Mouse (Mus musculus) T-cell, adult 2 months (primary cell): ENCODE measurements around the gene Scgb2b24.

ENCODE experiments used
- DNase-seq: peaks from one replicate; pipeline ENCODE4 v3.0.0; 2022; ENCODE audit warnings: low spot score

The Scgb2b24 gene

DNA sequence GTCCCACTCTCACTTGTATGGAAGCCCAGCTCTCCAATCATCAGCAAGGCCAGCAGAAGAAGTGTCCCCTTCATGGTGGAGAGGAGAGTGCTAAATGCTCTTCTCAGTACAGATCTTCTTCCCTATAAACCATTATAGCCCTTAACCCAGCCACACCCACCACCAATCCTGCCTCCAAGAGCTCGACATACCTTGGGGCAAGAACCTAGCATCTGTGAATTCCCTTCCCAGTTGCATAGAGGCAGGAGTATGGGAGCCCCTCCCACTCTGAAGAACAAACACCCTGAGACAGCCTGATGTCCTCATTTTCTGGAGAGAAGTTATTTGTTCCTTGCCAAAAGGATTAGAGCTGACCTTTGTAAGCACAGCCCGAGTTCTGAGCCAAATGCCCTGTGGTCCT is at the start of gene Scgb2b24:
Gene Scgb2b24, minus strand, starts transcription at position 101 of the 400 bp plus-strand sequence.
- DNase-seq = no peak

DNA sequence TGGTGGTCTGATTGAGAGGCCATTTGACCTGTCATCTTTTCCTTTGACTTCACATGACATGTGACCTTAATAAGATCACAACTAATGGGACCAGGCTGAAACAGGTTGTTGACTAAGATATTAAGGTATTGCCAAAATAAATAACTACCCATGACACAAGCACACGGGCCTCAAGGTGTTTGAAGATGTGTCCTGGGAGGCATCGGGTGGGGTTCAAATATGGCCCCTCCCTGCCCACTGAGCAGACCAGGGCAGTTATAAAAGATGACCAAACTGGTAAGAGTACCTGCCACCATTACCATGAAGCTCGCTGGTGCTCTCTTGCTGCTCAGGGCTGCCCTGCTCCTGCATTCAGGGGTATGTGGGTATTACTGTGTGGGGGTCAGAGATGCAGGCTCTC is 4.4 kb upstream of the Scgb2b24 start, which contains the start of gene Scgb1b24:
Gene Scgb1b24, plus strand, starts transcription at position 301 of the 400 bp plus-strand sequence.
- no peak for DNase-seq

DNA sequence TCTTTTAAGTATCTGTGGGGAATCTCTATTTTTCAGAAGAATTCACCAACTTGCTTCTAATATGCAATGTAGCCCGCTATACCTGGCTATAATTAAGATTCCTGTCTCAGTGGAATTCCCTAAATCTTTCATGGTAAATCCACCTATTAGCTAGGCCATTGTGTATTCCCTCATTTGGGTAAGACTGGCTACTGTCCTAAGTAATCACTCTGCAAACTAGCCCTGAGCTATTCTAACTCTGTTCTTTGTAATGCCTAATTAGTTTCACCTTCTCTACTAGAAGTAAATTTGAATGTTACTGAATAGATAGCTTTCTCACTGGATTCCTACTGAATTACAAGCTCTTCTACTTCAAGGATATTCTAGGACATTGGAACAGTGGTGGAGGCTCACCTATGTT is 49.2 kb downstream of the Scgb2b24 start:
- no peak for DNase-seq
